Mouse (Mus musculus): ENCODE measurements around the gene Rpp25l.
A peak's percentile ranks its signal among the peaks of the same experiment; 100 is the strongest.

- no peak for TF ChIP-seq ZNF384 (IDR thresholded peaks at IDR 0.05; ENCODE audit: low read depth, low read length)
- 0 out of 2 replicates have a peak, but pooled peaks have one; percentile 6 for TF ChIP-seq ZC3H11A (IDR thresholded peaks at IDR 0.05; ENCODE audit: borderline replicate concordance, low read depth, low read length)
- peak; percentile 96 for TF ChIP-seq MAFK (IDR thresholded peaks at IDR 0.05; ENCODE audit: insufficient read depth, low read depth, low read length)
- no peak for TF ChIP-seq HCFC1 (IDR thresholded peaks at IDR 0.05; ENCODE audit: borderline replicate concordance, insufficient read depth, low read length)
- TF ChIP-seq CHD2 (IDR thresholded peaks at IDR 0.05; ENCODE audit: low read depth, low read length) = no peak
Measured at GRCm38 (mm10) chr4:41707011-41707535, 6.3 kb downstream of the Rpp25l start.

Measured in ES-E14 (cell line).